Mouse (Mus musculus) ES-E14 (cell line): ENCODE measurements around the gene Stk26.

ENCODE experiments used
- ZC3H11A ChIP-seq: IDR thresholded peaks from 2 replicates; pipeline ENCODE4 v1.6.1; 2012; ENCODE audit warnings: low read depth, mild to moderate bottlenecking, inconsistent platforms, low read length, borderline replicate concordance
- ZNF384 ChIP-seq: IDR thresholded peaks from 2 replicates; pipeline ENCODE4 v1.6.1; 2012; ENCODE audit warnings: low read depth, low read length, inconsistent platforms

GRCm38 (mm10) chrX:50887999-50888398 is 47.2 kb downstream of the Stk26 start:
- TF ChIP-seq ZNF384 (no peak), ZC3H11A (no peak)
